Mouse (Mus musculus) skeletal muscle tissue, postnatal 0 days (tissue): ENCODE measurements around the gene AC129217.1. TPM values are rescaled to one million over a fixed set of nuclear protein-coding genes. Genes with fewer than 3 reads are reported as not detected.

Source experiments
- polyA plus RNA-seq: library from polyadenylated mRNA; unstranded; fragments of >200 nt; fragmentation: Nextera tagmentation; extraction: Ambion mirVana; gene quantifications from 2 replicates; pipeline ENCODE4 v1.2.1, GENCODE M21; 2015

AC129217.1 gene
- not detected in 2 replicates for polyA plus RNA-seq

GRCm38 (mm10) chr19:8829660-8830059, at the start of gene AC129217.1:
AC129217.1 (plus strand) TSS chr19:8829773.

GRCm38 (mm10) chr19:8786008-8786781, 43.4 kb upstream of the AC129217.1 start, which contains the start of gene Taf6l:
Taf6l (minus strand) TSS chr19:8786417.

GRCm38 (mm10) chr19:8798264-8798946, 31.2 kb upstream of the AC129217.1 start, which contains the start of gene Polr2g:
Polr2g (minus strand) TSS chr19:8798577.

GRCm38 (mm10) chr19:8802130-8802821, 27.3 kb upstream of the AC129217.1 start, which contains the start of gene Zbtb3:
Zbtb3 (plus strand) TSS chr19:8802555.

GRCm38 (mm10) chr19:8818801-8819595, 10.6 kb upstream of the AC129217.1 start, which contains the start of gene Ttc9c:
Ttc9c (minus strand) TSS chr19:8819333.

GRCm38 (mm10) chr19:8819596-8820423, 9.8 kb upstream of the AC129217.1 start, which contains the start of gene Hnrnpul2:
Hnrnpul2 (plus strand) TSS chr19:8820010.

GRCm38 (mm10) chr19:8837251-8837791, 7.7 kb downstream of the AC129217.1 start, which contains the start of gene Bscl2:
Bscl2 (plus strand) TSS chr19:8837467.

GRCm38 (mm10) chr19:8839103-8839907, 9.7 kb downstream of the AC129217.1 start, which contains the start of gene Gng3:
Gng3 (minus strand) TSS chr19:8839194.

GRCm38 (mm10) chr19:8850402-8850901, 20.9 kb downstream of the AC129217.1 start, which contains the start of gene Lrrn4cl:
Lrrn4cl (plus strand) TSS chr19:8850768.

GRCm38 (mm10) chr19:8871267-8872186, 42.0 kb downstream of the AC129217.1 start, which contains the start of gene Ubxn1:
Ubxn1 (plus strand) TSS chr19:8871496.

GRCm38 (mm10) chr19:8880311-8881033, 50.9 kb downstream of the AC129217.1 start, which contains the start of gene Uqcc3:
Uqcc3 (minus strand) TSS chr19:8880923.

GRCm38 (mm10) chr19:8883616-8884015, 54.0 kb downstream of the AC129217.1 start, which contains the start of the genes Lbhd1 and Gm49403:
Lbhd1 (plus strand) TSS chr19:8883732.
Gm49403 (plus strand) TSS chr19:8883930.

GRCm38 (mm10) chr19:8888511-8889385, 59.2 kb downstream of the AC129217.1 start, which contains the start of the genes 1810009A15Rik and Gm49416:
1810009A15Rik (plus strand) TSS chr19:8888853.
Gm49416 (plus strand) TSS chr19:8888926.

